Mouse (Mus musculus) heart, postnatal 0 days (tissue): ENCODE results near the gene D1Ertd622e. TPM values are rescaled to one million over a fixed set of nuclear protein-coding genes. Genes with fewer than 3 reads are reported as not detected.

Experiments used
- ATAC-seq: fragments of 200-750 bp; cut with Nextera tagmentation; 2 replicates; pipeline ENCODE4 v1.8.0; 2017; ENCODE audit warnings: low read depth, moderate number of reproducible peaks, moderate library complexity; ENCODE audit not compliant: insufficient read depth
- DNase-seq: peaks from one replicate; pipeline ENCODE4 v3.0.0-alpha.2; 2016; ENCODE audit warnings: low spot score
- H3K27ac ChIP-seq: fragments of 300-500 bp; sonication (generic); 2 replicates; pipeline ENCODE4 v1.5.1; 2014; ENCODE audit warnings: low read depth, mild to moderate bottlenecking
- H3K27me3 ChIP-seq: fragments of 300-500 bp; sonication (generic); 2 replicates; pipeline ENCODE4 v1.6.1; 2014; ENCODE audit warnings: low read length, mixed read lengths; ENCODE audit not compliant: control insufficient read depth, insufficient read depth
- H3K36me3 ChIP-seq: fragments of 300-500 bp; sonication (generic); replicated peaks from 2 replicates; pipeline ENCODE4 v1.6.1; 2014; ENCODE audit warnings: low read length, mixed read lengths; ENCODE audit not compliant: control insufficient read depth, insufficient read depth
- H3K4me1 ChIP-seq: fragments of 300-500 bp; sonication (generic); 2 replicates; pipeline ENCODE4 v1.6.1; 2014; ENCODE audit warnings: antibody characterized with exemption; ENCODE audit not compliant: control insufficient read depth, insufficient read depth
- H3K4me2 ChIP-seq: fragments of 300-500 bp; sonication (generic); 2 replicates; pipeline ENCODE4 v1.6.1; 2014; ENCODE audit warnings: low read depth, mild to moderate bottlenecking, low read length, moderate library complexity
- H3K4me3 ChIP-seq: fragments of 300-500 bp; sonication (generic); 2 replicates; pipeline ENCODE4 v1.5.1; 2014; ENCODE audit warnings: low read depth, low read length
- H3K9ac ChIP-seq: fragments of 300-500 bp; sonication (generic); replicated peaks from 2 replicates; pipeline ENCODE4 v1.6.1; 2014; ENCODE audit warnings: low read depth, low read length, mixed read lengths
- H3K9me3 ChIP-seq: fragments of 300-500 bp; sonication (generic); replicated peaks from 2 replicates; pipeline ENCODE4 v1.6.1; 2016; ENCODE audit warnings: low read length; ENCODE audit not compliant: control insufficient read depth
- CTCF ChIP-seq: IDR thresholded peaks from 2 replicates; pipeline ENCODE4 v1.5.1; 2016; ENCODE audit warnings: antibody characterized with exemption, control low read depth, low read depth
- EP300 ChIP-seq: IDR thresholded peaks from 2 replicates; pipeline ENCODE4 v1.6.1; 2016; ENCODE audit warnings: antibody characterized with exemption, low read depth
- WGBS: fragments of 180-500 bp; shearing (Covaris S2); extraction: QIAGEN DNeasy Blood & Tissue Kit; methylation state at CpG from one replicate; pipeline ENCODE4 v1.1.7; 2014; 5-methylcytosine and 5-hydroxymethylcytosine counted together
- polyA plus RNA-seq: library from polyadenylated mRNA; unstranded; fragments of >200 nt; fragmentation: Nextera tagmentation; extraction: Ambion mirVana; gene quantifications from 2 replicates; pipeline ENCODE4 v1.2.1, GENCODE M21; 2015
- total RNA-seq: library from RNA; depleted of rRNA; stranded (reverse); fragments of >200 nt; gene quantifications from 2 replicates; pipeline ENCODE4 v1.2.3, GENCODE M21; 2014; ENCODE audit warnings: low replicate concordance

The D1Ertd622e gene
- total and polyA plus RNA-seq, 2 experiments from 2014 or later, result 2.2 to 5.3 TPM

DNA sequence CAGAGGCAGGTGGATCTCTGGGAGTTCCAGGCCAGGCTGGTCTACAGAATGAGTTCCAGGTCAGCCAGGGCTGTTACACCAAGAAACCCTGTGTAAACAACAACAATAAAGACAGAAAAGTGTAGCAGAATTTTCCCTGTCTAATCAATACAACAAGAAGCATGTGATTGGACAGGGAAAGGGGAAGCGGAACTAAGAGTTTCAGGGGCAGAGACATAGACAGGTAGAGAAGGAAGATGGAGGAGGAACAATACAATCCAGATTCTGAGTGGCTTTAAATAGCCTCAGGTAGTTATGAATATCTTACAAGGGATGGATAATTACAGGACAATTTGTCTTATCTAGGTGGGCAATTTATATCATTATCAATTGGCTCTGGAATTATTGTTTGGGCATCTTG, 5.4 kb upstream of the D1Ertd622e start:
- ATAC-seq (no peak), DNase-seq (no peak)
- H3K27ac ChIP-seq, result no peak overlapping the region
- no peak overlapping the region for H3K4me2 ChIP-seq
- H3K4me3 ChIP-seq, result no peak overlapping the region
- H3K4me1 ChIP-seq, result 0 out of 2 replicates have a peak, but pooled peaks cover 2% of the 10 kb centered on the region
- H3K27me3 ChIP-seq, result no peaks in the 10 kb centered on the region
- H3K9ac ChIP-seq, result no peak overlapping the region
- H3K36me3 ChIP-seq, result no peaks in the 10 kb centered on the region
- H3K9me3 ChIP-seq, result no peaks in the 10 kb centered on the region
- 84% methylated on average over 1 of the region's 1 CpGs for WGBS
- TF ChIP-seq EP300 (no peak), CTCF (no peak)

DNA sequence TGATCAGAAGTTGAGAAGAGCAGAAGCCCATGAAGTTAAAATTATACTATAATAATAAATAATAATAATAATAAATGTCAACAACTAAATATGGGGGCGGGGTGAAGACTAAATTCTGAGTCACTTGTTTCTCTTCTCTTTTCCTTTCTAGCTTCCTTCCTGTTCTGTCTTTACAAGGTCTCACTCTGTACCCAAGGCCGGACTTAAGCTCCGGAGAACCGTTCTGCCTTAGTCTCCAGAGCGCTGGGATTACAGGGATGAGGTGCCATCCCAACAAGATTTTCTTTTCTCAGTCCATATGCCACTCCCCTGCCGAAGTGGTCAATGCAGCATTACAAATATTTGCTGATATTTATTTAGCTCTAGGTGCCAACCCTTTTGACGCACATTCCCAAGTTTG, 450 bp upstream of the D1Ertd622e start:
- Histone ChIP-seq H3K36me3 (no peaks in the 10 kb centered on the region), H3K9me3 (no peaks in the 10 kb centered on the region), H3K4me1 (0 out of 2 replicates have a peak, but pooled peaks cover 6% of the 10 kb centered on the region), H3K9ac (peak overlapping the region; percentile 70), H3K4me3 (peak overlapping the region; percentile 92), H3K27me3 (no peaks in the 10 kb centered on the region), H3K4me2 (peak overlapping the region; percentile 95), H3K27ac (peak overlapping the region; percentile 82)
- ATAC-seq, result no peak
- no peak for DNase-seq
- no peak for TF ChIP-seq CTCF
- no peak for TF ChIP-seq EP300
- WGBS, result 19% methylated on average over 7 of the region's 7 CpGs

DNA sequence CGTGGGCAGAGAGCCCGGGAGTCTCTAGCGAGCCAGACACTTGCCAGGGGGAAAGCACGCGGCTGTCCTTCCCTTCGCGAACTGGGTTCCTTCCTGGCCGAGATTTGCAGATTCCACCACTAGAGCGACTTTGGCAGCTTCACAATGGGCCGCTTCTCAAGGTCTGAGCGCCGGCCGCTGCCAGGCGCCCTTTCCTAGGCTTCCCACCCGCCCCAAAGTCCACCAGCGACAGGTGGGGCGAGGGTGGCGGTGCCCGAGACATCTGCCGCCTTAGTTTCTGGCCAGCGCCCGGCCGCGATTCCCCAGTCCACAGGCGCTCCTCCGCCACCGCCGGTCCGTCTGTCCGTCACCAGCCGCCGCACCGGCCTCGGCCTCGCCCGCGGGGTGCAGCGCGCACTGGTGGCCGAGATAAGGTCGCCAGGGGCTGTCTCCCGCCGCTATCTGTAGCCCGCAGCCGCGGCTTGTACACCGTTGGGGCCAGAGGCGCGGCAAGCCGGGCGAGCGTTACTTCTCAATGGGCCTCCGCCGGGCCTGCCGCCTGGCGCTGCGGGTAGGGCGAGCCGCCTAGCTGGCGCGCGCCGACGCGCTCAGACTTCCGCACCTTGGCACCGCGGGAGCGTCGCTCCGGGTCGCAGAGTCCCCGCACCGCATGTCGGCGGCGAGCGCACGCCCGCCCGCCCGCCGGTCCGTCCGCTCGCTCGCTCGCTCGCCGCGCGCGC, 1.0 kb downstream of the D1Ertd622e start:
- Histone ChIP-seq H3K27ac (peak overlapping the region; percentile 82), H3K9me3 (no peaks in the 10 kb centered on the region), H3K4me1 (peaks cover 8% of the 10 kb centered on the region; the same call in 1 of the 2 replicates), H3K36me3 (no peaks in the 10 kb centered on the region), H3K27me3 (no peaks in the 10 kb centered on the region), H3K4me2 (peak overlapping the region; percentile 95), H3K9ac (peak overlapping the region; percentile 70), H3K4me3 (peak overlapping the region; percentile 92)
- ATAC-seq (peak; percentile 52), DNase-seq (peak; percentile 39)
- TF ChIP-seq EP300, result no peak
- peak; percentile 20 for TF ChIP-seq CTCF
- WGBS, result under 1% methylated on average over 55 of the region's 93 CpGs

DNA sequence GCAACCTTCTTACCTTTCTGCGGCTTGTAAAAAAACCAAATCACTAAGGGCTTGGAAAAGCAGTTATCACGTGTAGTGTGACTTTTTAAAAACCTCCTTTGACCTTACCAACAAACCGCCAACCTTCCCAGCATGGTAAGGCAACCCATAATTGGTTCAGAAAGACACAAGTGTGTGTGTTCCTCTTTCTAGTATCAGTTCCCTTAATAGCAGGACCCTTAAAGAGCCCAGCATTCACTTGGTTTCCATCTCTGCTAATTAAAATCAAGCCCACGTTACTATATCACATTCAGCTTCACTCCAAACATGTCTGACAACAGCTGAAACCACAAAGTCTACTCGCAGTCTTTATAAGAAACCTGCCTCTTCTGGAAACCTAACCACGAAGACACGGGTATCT, 2.5 kb downstream of the D1Ertd622e start:
- peaks cover 13% of the 10 kb centered on the region; the same call in 1 of the 2 replicates for H3K4me1 ChIP-seq
- no peaks in the 10 kb centered on the region for H3K36me3 ChIP-seq
- H3K27me3 ChIP-seq, result no peaks in the 10 kb centered on the region
- DNase-seq (no peak), ATAC-seq (no peak)
- WGBS, result 70% methylated on average over 7 of the region's 7 CpGs
- no peak overlapping the region for H3K4me3 ChIP-seq
- H3K27ac ChIP-seq, result no peak overlapping the region
- H3K9ac ChIP-seq, result no peak overlapping the region
- H3K4me2 ChIP-seq, result peak overlapping the region; percentile 95; the same call in 1 of the 2 replicates
- no peak for TF ChIP-seq CTCF
- TF ChIP-seq EP300, result no peak
- H3K9me3 ChIP-seq, result no peaks in the 10 kb centered on the region

DNA sequence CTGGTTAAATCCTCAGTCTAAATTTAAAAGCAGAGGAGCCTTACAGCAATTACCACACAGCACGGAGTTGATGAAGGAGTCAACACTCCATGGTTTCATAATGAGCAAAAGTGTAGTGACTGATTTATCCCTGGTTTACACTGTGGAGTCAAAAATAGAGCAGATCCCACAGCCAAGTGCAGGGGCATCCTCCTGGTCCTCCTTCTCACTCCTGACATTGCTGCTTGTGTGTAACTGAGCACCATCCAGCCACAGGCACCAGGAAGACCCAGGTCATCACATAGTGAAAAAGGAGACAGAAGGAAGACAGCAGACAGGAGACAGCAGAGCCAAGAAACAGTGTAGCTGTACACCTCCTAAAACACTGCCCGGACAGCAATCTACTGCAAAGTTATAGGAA, 4.1 kb downstream of the D1Ertd622e start:
- H3K27ac ChIP-seq, result no peak overlapping the region
- peaks cover 15% of the 10 kb centered on the region; the same call in 1 of the 2 replicates for H3K4me1 ChIP-seq
- H3K36me3 ChIP-seq, result no peaks in the 10 kb centered on the region
- H3K9me3 ChIP-seq, result no peaks in the 10 kb centered on the region
- TF ChIP-seq EP300, result no peak
- TF ChIP-seq CTCF, result no peak
- 70% methylated on average over 2 of the region's 2 CpGs for WGBS
- H3K4me2 ChIP-seq, result no peak overlapping the region
- H3K9ac ChIP-seq, result no peak overlapping the region
- no peaks in the 10 kb centered on the region for H3K27me3 ChIP-seq
- DNase-seq (no peak), ATAC-seq (no peak)
- H3K4me3 ChIP-seq, result no peak overlapping the region
